Mouse (Mus musculus): Measurements from ENCODE around the gene Slc6a16.

The Slc6a16 gene

GRCm38 (mm10) chr7:45313495-45313894, 72.6 kb downstream of the Slc6a16 start:
- no peak for DNase-seq

GRCm38 (mm10) chr7:45315182-45315701, 74.4 kb downstream of the Slc6a16 start:
- no peak for DNase-seq

GRCm38 (mm10) chr7:45316536-45316935, 75.7 kb downstream of the Slc6a16 start:
- no peak for DNase-seq

- no peak for DNase-seq
Observed at GRCm38 (mm10) chr7:45322245-45322644, 81.4 kb downstream of the Slc6a16 start.

Data from retina, postnatal 1 day (tissue).